ENCODE assay signal across 23 mouse cellular contexts in genomic region chr16:78435707-78436106, GRCm38 (mm10). TPM values are rescaled to one million over a fixed set of nuclear protein-coding genes. Genes with fewer than 3 reads are reported as not detected.
DNase-seq lines count a peak whose midpoint lies in the region; ATAC-seq and TF ChIP-seq lines count a peak whose summit lies in the region.
"Had no signal": no experiment of that assay in that cellular context is flagged by ENCODE, and none has a peak within 500 bp of the region (broad histone marks: within the 10 kb centered on the region; RNA-seq: fewer than 3 reads in every experiment).

No protein-coding gene starts in this region.

- peak; percentile 62 for ATAC-seq in forebrain, postnatal 0 days
- ATAC-seq in forebrain, embryonic 13.5 days = no peak
- peak; percentile 65 for ATAC-seq in granulocyte monocyte progenitor cell, adult 5-6 weeks (replicated peaks; ENCODE audit: poor library complexity, severe bottlenecking)
- peak; percentile 63; the same call in 1 of the 2 replicates for ATAC-seq in megakaryocyte progenitor cell, adult 5-6 weeks (replicated peaks; ENCODE audit: poor library complexity)
- no peak for ATAC-seq in megakaryocyte, adult 5-6 weeks (ENCODE audit: poor library complexity, severe bottlenecking)
- ATAC-seq: activated CD4-positive, CD25-positive, alpha-beta regulatory T cell, adult 4 months; CD4-positive, CD25-positive, alpha-beta regulatory T cell, adult 4 months; Patski had no signal

- peak; percentile 7 for DNase-seq in forebrain, postnatal 0 days
- DNase-seq in brain, adult 2 months (ENCODE audit: low read depth, low spot score) = peak; percentile 10
- no peak for DNase-seq in right cerebral cortex, postnatal 10 days (ENCODE audit: low spot score in 2 of 2)
- DNase-seq in spleen, adult 12 weeks (ENCODE audit: low spot score) = no peak
- DNase-seq: adrenal gland, adult 2 months; adrenal gland, adult 8-10 months; adrenal gland, postnatal 10 days; adrenal gland, postnatal 14 days; adrenal gland, postnatal 25 days; adrenal gland, postnatal 36 days; B cell, adult 2 months; cerebellum, adult 11 months; cerebellum, adult 11-12 months; cerebellum, adult 18-20 months had no signal

- TF ChIP-seq CTCF in forebrain, postnatal 0 days (IDR thresholded peaks at IDR 0.05; ENCODE audit: low read depth) = no peak

- no peaks in the 10 kb centered on the region for H3K36me3 ChIP-seq in forebrain, postnatal 0 days (ENCODE audit: insufficient read depth)
- H3K36me3 ChIP-seq in forebrain, embryonic 13.5 days (ENCODE audit: poor library complexity, severe bottlenecking) = no peaks in the 10 kb centered on the region
- H3K36me3 ChIP-seq: G1E had no signal

- no peak overlapping the region for H3K9ac ChIP-seq in forebrain, postnatal 0 days
- H3K9ac ChIP-seq in forebrain, embryonic 13.5 days = no peak overlapping the region

- no peak overlapping the region for H3K4me3 ChIP-seq in forebrain, postnatal 0 days (ENCODE audit: low read depth, low read length)
- H3K4me3 ChIP-seq in forebrain, embryonic 13.5 days = no peak overlapping the region

- H3K27ac ChIP-seq in forebrain, postnatal 0 days (ENCODE audit: low read depth, low read length) = no peak overlapping the region
- H3K27ac ChIP-seq in forebrain, embryonic 13.5 days = no peak overlapping the region

- H3K9me3 ChIP-seq in forebrain, postnatal 0 days (ENCODE audit: low read length) = no peaks in the 10 kb centered on the region
- H3K9me3 ChIP-seq in forebrain, embryonic 13.5 days (replicated peaks) = no peaks in the 10 kb centered on the region

- 66% methylated on average over 5 of the region's 5 CpGs for WGBS in forebrain, postnatal 0 days
- 81% methylated on average over 5 of the region's 5 CpGs for WGBS in forebrain, embryonic 13.5 days

- H3K4me1 ChIP-seq in forebrain, postnatal 0 days (ENCODE audit: insufficient read depth) = no peaks in the 10 kb centered on the region
- no peaks in the 10 kb centered on the region for H3K4me1 ChIP-seq in forebrain, embryonic 13.5 days

- H3K4me2 ChIP-seq in forebrain, postnatal 0 days (ENCODE audit: low read depth) = no peak overlapping the region
- H3K4me2 ChIP-seq in forebrain, embryonic 13.5 days = no peak overlapping the region

- H3K27me3 ChIP-seq in forebrain, postnatal 0 days (ENCODE audit: insufficient read depth, low read length) = no peaks in the 10 kb centered on the region
- no peaks in the 10 kb centered on the region for H3K27me3 ChIP-seq in forebrain, embryonic 13.5 days
- H3K27me3 ChIP-seq: CH12.LX had no signal

RNA-seq across cellular contexts. Expression of gene Btg3, which starts 58.7 kb away (rescaled TPM):
- 7.5 and 9.8 TPM in 2 replicates for total RNA-seq in forebrain, postnatal 0 days (2014; rRNA removed)
- 19.7 and 20.2 TPM in 2 replicates for polyA plus RNA-seq in forebrain, postnatal 0 days (2015; fragmentation: Nextera tagmentation; extraction: Ambion mirVana)
- 31.6 and 35.8 TPM in 2 replicates for polyA plus RNA-seq in forebrain, embryonic 13.5 days (2015; fragmentation: Nextera tagmentation; extraction: Ambion mirVana)
- 27.1 and 28.8 TPM in 2 replicates for total RNA-seq in granulocyte monocyte progenitor cell, adult 5-6 weeks (2014; fragmentation: Nextera tagmentation)
- 7.9 and 18.9 TPM in 2 replicates for total RNA-seq in granulocyte monocyte progenitor cell, adult 5-6 weeks (2017)
- total RNA-seq in megakaryocyte progenitor cell, adult 5-6 weeks (2015) = 45.4 and 46.2 TPM in 2 replicates
- total RNA-seq in megakaryocyte progenitor cell, adult 5-6 weeks (2017) = 9.0 and 12.7 TPM in 2 replicates
- total RNA-seq in megakaryocyte, adult 5-6 weeks (2015) = 9.9 and 11.5 TPM in 2 replicates
- 3.9 and 4.0 TPM in 2 replicates for total RNA-seq in megakaryocyte, adult 5-6 weeks (2017)

Comparison
In these comparisons a context has a peak if more than half of its experiments do, and no peak if none do; other contexts are left out.
1. ATAC-seq: peak in forebrain, postnatal 0 days (single experiment), granulocyte monocyte progenitor cell, adult 5-6 weeks (single experiment) and megakaryocyte progenitor cell, adult 5-6 weeks (single experiment); none in forebrain, embryonic 13.5 days (single experiment) and megakaryocyte, adult 5-6 weeks (single experiment).
2. DNase-seq: peak in forebrain, postnatal 0 days (single experiment) and brain, adult 2 months (single experiment); none in right cerebral cortex, postnatal 10 days (0 of 2) and spleen, adult 12 weeks (single experiment).